Mouse (Mus musculus) limb, embryonic 15.5 days (tissue): Measurements from ENCODE around the gene 2610301B20Rik. TPM values are rescaled to one million over a fixed set of nuclear protein-coding genes. Genes with fewer than 3 reads are reported as not detected.
A peak's percentile ranks its signal among the peaks of the same experiment; 100 is the strongest.
"Not testable (repeated sequence)": the region's sequence is repeated elsewhere in the genome, so short reads cannot be mapped to it uniquely, and the experiment has no call there.

Source experiments
- ATAC-seq: fragments of 200-750 bp; cut with Nextera tagmentation; 2 replicates; pipeline ENCODE4 v1.8.0; 2017; ENCODE audit warnings: low read depth, moderate TSS enrichment; ENCODE audit not compliant: insufficient number of reproducible peaks, low FRiP score, low TSS enrichment
- H3K27ac ChIP-seq: fragments of 300-500 bp; sonication (generic); 2 replicates; pipeline ENCODE4 v1.5.1; 2015; ENCODE audit warnings: moderate library complexity, mild to moderate bottlenecking, inconsistent platforms
- H3K27me3 ChIP-seq: fragments of 300-500 bp; sonication (generic); 2 replicates; pipeline ENCODE4 v1.6.1; 2015; ENCODE audit warnings: inconsistent platforms
- H3K36me3 ChIP-seq: fragments of 300-500 bp; sonication (generic); 2 replicates; pipeline ENCODE4 v1.6.1; 2015; ENCODE audit warnings: inconsistent platforms
- H3K4me1 ChIP-seq: fragments of 300-500 bp; sonication (generic); 2 replicates; pipeline ENCODE4 v1.6.1; 2015; ENCODE audit warnings: inconsistent platforms
- H3K4me2 ChIP-seq: fragments of 300-500 bp; sonication (generic); 2 replicates; pipeline ENCODE4 v1.6.1; 2015; ENCODE audit warnings: mild to moderate bottlenecking, inconsistent platforms
- H3K4me3 ChIP-seq: fragments of 300-500 bp; sonication (generic); 2 replicates; pipeline ENCODE4 v1.5.1; 2015; ENCODE audit warnings: mild to moderate bottlenecking, inconsistent platforms
- H3K9ac ChIP-seq: fragments of 300-500 bp; sonication (generic); 2 replicates; pipeline ENCODE4 v1.6.1; 2015; ENCODE audit warnings: inconsistent platforms
- H3K9me3 ChIP-seq: fragments of 300-500 bp; sonication (generic); 2 replicates; pipeline ENCODE4 v1.6.1; 2016; ENCODE audit warnings: inconsistent platforms
- WGBS: fragments of 180-500 bp; shearing (Covaris S2); methylation state at CpG from one replicate; pipeline ENCODE4 v1.1.7; 2015; 5-methylcytosine and 5-hydroxymethylcytosine counted together
- polyA plus RNA-seq: library from polyadenylated mRNA; unstranded; fragments of >200 nt; fragmentation: Nextera tagmentation; extraction: Ambion mirVana; gene quantifications from 2 replicates; pipeline ENCODE4 v1.2.1, GENCODE M21; 2015

2610301B20Rik gene
- polyA plus RNA-seq, result 28.6 and 31.1 TPM in 2 replicates

DNA sequence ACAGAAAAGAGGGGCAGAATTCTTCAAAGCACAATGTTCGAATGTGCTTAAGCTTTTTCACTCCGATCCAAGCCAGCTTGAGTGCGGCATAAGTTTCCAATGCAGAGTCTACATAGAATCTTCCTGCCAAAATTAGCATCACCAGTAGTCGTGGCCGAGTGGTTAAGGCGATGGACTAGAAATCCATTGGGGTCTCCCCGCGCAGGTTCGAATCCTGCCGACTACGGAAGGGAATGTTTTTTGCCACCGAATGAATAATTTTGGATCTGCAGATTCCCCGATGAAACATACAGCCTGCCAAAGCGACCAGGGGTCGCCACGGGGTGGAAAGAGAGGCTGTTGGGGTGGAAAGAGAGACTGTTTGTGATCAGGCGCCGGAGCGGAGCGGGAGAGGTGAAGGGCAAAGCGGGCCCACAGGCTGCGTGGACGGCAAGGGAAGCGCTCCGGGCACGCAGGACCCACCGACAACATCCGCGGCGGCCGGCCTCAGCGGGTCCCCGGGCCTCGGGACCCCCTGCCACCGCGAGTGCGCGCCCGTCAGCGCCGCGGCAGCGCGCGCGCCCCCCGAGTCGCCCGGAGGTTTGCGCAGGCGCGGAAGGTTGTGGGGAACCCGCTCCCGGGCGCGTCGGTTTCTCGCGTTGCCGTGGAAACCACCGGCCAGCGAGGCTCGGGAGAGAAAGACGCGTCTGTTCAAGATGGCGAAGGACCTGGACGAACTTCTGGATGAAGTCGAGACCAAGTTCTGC, at the start of gene 2610301B20Rik:
Gene 2610301B20Rik, plus strand, starts transcription at position 579 of the 746 bp plus-strand sequence.
- Histone ChIP-seq H3K4me3 (peak within 1 kb of the TSS; percentile 88), H3K4me2 (peak within 1 kb of the TSS; percentile 73), H3K4me1 (peaks cover 9% of the 10 kb centered on the region; the same call in 1 of the 2 replicates), H3K9ac (peak within 1 kb of the TSS; percentile 93), H3K9me3 (no peaks in the 10 kb centered on the region), H3K27ac (peak within 1 kb of the TSS; percentile 99), H3K27me3 (no peaks in the 10 kb centered on the region), H3K36me3 (no peaks in the 10 kb centered on the region)
- under 1% methylated on average over 68 of the region's 68 CpGs for WGBS
- peak; percentile 84 for ATAC-seq

DNA sequence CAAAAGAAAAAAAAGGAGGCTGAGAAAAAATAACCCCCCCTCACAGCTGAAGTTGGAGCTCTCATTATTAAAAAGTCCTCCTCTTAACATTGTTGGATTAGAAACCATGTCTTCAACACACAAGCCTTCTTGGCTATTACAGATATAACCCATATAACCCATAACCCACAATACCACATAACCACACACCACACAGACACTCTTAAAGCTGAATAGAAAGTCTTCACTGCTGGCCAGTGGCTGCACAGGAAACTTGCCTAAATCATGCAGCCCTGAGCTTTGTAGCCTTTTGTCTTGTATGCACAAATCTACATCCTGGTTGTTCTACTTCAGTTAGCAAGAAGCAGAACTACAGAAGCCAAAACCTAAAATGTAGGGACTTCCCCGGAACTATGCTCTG, 41.0 kb upstream of the 2610301B20Rik start:
- no peaks in the 10 kb centered on the region for H3K9me3 ChIP-seq
- no peak for ATAC-seq
- no peaks in the 10 kb centered on the region for H3K4me1 ChIP-seq
- H3K27me3 ChIP-seq, result no peaks in the 10 kb centered on the region
- no peak overlapping the region for H3K27ac ChIP-seq
- WGBS, result 90% methylated on average over 1 of the region's 1 CpGs
- H3K4me3 ChIP-seq, result no peak overlapping the region
- no peak overlapping the region for H3K4me2 ChIP-seq
- H3K9ac ChIP-seq, result no peak overlapping the region
- H3K36me3 ChIP-seq, result no peaks in the 10 kb centered on the region

DNA sequence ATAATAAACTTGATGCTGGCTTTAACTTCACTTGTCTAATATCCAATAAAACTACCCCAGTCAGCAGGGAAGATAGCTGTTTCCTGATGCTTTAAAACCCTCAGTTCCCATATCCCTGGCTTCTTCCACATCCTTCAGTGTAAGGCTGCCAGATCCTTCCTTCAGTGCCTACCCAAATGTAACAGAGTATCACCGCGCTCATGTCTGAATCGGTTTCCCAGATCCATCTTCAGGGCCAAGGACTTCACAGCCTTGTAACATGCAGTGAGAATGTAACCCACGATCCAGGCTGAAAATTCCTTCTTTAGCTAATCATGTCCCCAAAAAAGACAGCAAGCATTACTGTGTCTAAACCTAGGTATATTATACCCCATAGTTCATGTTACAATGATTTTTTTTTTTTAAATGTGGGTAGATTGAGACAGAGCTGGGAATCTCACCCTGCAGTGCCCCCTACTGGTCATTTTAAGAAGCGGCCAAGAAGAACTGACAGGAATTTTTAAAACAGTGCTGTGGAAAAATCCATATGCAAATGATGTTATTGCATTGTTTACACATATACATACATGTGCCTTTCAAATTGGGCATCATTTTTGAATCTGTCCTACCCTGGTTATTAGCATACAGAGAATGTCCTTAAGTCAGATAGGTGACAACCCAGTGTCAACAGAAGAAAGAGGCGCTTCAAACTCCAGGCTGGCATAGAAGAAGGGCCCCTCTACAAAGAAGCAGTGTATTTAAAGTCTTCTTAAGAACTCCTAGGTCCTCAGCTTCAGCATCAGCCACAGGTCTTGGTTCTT, 38.8 kb upstream of the 2610301B20Rik start:
- Histone ChIP-seq H3K4me1 (no peaks in the 10 kb centered on the region), H3K36me3 (no peaks in the 10 kb centered on the region), H3K9me3 (no peaks in the 10 kb centered on the region), H3K9ac (no peak overlapping the region), H3K27me3 (no peaks in the 10 kb centered on the region), H3K4me3 (no peak overlapping the region), H3K4me2 (no peak overlapping the region), H3K27ac (no peak overlapping the region)
- WGBS, result 62% methylated on average over 6 of the region's 6 CpGs
- no peak for ATAC-seq

DNA sequence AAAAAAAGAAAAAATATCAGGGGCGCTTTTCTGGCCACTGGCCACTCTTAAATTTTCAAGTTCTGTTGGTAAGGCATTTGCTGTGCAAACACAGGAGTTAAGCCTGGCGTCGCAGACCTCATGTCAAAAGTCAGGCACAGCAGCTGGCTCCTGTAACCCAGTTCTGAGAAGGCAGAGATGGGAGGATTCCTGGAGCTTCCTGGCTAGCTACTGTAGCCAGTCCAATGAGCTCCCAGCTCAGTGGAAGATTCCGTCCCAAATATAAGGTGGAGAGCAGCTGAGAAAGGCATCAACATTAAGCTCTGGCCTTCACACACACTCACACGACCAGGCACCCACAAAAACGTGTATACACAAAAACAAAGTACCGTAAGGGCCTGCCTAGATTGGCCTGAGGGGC, 28.4 kb upstream of the 2610301B20Rik start:
- no peak overlapping the region for H3K4me2 ChIP-seq
- H3K9ac ChIP-seq, result no peak overlapping the region
- no peak for ATAC-seq
- WGBS, result 72% methylated on average over 7 of the region's 7 CpGs
- no peaks in the 10 kb centered on the region for H3K36me3 ChIP-seq
- H3K4me3 ChIP-seq, result no peak overlapping the region
- no peaks in the 10 kb centered on the region for H3K9me3 ChIP-seq
- H3K27me3 ChIP-seq, result no peaks in the 10 kb centered on the region
- 0 out of 2 replicates have a peak, but pooled peaks cover 2% of the 10 kb centered on the region for H3K4me1 ChIP-seq
- H3K27ac ChIP-seq, result no peak overlapping the region

DNA sequence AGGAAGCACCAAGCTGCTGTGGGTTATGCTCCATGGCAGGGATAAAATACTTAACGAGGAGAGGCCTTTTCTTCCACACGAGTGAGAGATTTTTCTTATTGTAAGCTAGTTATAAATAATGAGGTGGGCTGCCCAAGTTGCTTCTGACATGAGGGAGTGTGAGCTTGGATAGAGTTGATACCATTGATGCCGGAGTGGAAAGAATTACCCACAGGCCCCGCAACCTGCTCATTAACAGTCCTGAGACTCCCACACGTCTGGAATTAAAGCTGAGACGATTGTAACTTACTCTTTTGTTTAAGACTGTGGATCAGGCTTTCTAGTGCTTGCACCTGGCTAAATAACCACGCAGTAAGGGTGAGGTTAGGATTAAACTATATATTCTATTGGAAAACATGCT, 24.5 kb upstream of the 2610301B20Rik start:
- H3K27ac ChIP-seq, result no peak overlapping the region
- ATAC-seq, result no peak
- H3K9ac ChIP-seq, result no peak overlapping the region
- 0 out of 2 replicates have a peak, but pooled peaks cover 2% of the 10 kb centered on the region for H3K4me1 ChIP-seq
- no peak overlapping the region for H3K4me2 ChIP-seq
- 42% methylated on average over 7 of the region's 7 CpGs for WGBS
- H3K27me3 ChIP-seq, result no peaks in the 10 kb centered on the region
- no peak overlapping the region for H3K4me3 ChIP-seq
- H3K36me3 ChIP-seq, result no peaks in the 10 kb centered on the region
- H3K9me3 ChIP-seq, result no peaks in the 10 kb centered on the region

DNA sequence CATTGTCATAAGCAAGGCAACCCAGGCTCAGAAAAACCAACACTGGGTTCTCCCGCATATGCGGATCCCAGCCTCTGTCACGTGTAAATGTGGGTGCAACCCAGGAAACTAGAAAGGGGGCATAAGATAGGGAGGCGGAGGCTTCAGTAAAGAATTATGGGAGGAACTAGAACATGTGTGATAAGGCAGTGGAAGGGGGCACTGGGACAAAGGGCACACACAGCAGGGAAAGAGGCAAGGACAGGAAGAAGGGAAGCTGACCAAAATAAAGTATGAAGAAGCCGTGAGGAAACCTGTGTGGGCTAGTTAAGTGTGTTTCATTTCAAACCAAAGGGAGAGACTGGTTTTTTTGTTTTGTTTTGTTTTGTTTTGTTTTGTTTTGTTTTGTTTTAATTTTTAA, 23.3 kb upstream of the 2610301B20Rik start:
- no peak for ATAC-seq

DNA sequence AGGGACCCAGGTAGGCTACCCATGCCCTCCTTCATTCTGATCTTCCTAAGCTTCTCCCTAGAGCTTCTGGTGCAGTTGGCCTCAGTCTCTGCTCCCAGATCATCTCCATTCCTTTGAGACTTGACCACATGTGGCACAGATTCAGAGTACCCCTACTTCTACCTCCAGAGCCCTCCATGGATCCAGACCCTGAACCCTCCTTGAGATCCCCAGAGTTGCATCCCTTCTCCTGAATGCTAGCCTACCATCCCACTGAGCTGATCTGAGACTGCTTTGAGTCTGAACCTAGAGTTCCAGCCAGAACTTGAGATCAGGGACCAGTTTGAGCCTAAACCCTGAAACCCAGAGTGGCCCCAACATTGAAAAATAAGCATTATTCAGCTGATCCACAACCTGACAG, 15.1 kb upstream of the 2610301B20Rik start:
- H3K27ac ChIP-seq, result no peak overlapping the region
- H3K36me3 ChIP-seq, result no peaks in the 10 kb centered on the region
- no peak overlapping the region for H3K4me3 ChIP-seq
- no peak for ATAC-seq
- no peak overlapping the region for H3K9ac ChIP-seq
- no peaks in the 10 kb centered on the region for H3K9me3 ChIP-seq
- no peak overlapping the region for H3K4me2 ChIP-seq
- H3K4me1 ChIP-seq, result peaks cover 3% of the 10 kb centered on the region; the same call in 1 of the 2 replicates
- H3K27me3 ChIP-seq, result no peaks in the 10 kb centered on the region

More for the DNA sequence above, 23.3 kb upstream of the 2610301B20Rik start:
- H3K27ac ChIP-seq, result no peak overlapping the region
- H3K9ac ChIP-seq, result no peak overlapping the region
- no peaks in the 10 kb centered on the region for H3K36me3 ChIP-seq
- WGBS, result 86% methylated on average over 5 of the region's 5 CpGs
- H3K27me3 ChIP-seq, result no peaks in the 10 kb centered on the region
- H3K4me3 ChIP-seq, result no peak overlapping the region
- H3K4me1 ChIP-seq, result 0 out of 2 replicates have a peak, but pooled peaks cover 2% of the 10 kb centered on the region
- H3K4me2 ChIP-seq, result no peak overlapping the region
- H3K9me3 ChIP-seq, result no peaks in the 10 kb centered on the region

DNA sequence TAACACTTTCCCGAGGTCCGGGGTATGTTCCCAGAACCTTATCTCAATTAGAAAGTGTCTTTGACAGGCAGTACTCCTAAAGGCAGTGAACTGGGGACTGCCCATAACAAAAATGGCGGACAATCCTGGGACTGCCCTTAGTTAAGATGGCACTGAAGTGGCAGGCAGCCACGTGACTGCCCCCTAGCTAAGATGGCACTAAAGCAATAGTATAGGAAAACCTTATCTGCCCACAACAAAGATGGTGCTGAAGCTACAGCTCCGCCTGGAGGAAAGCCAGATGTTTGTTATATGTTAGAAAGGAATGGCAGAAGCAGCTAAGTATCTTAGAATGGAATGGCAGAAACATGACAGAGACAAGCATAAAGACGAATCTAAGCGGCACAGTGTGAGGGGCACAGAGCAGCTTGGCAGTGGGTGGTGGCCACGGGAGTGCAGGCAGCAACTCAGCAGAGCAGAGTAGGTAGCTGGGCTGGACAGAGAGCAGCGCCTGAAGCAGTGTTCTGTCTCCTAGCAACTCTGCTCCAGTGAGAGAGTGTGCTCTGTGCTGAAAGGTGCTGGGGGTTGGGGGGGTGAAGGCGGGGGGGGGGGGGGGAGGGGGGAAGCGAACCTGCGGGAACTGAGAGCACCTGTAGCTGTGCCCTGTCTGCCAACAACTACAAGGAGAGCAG, 14.3 kb upstream of the 2610301B20Rik start:
- Histone ChIP-seq H3K4me1 (peaks cover 3% of the 10 kb centered on the region; the same call in 1 of the 2 replicates), H3K4me2 (no peak overlapping the region), H3K27me3 (no peaks in the 10 kb centered on the region), H3K36me3 (no peaks in the 10 kb centered on the region), H3K27ac (no peak overlapping the region), H3K9ac (no peak overlapping the region), H3K4me3 (no peak overlapping the region), H3K9me3 (no peaks in the 10 kb centered on the region)
- ATAC-seq, result no peak
- WGBS, result 42% methylated on average over 11 of the region's 12 CpGs

DNA sequence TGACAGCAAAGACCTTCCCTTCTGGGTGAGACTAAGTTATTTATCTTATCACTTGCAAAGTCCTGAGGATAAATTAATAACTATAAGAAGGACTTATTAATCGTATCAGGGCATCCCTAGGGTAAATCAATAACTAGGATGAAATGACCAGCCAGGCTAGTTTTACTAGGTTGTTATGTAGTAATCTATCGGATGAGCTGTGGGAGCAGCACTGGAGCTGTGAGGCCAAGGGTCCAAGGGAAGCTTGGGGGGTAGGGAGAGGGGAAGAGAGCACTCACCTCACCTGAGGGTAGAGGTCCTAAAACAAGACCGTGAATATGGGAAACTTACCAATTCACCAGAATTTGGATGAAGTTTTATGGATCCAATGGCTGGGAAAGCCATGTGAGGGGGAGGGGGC, 13.5 kb upstream of the 2610301B20Rik start:
- Histone ChIP-seq H3K27ac (no peak overlapping the region), H3K27me3 (no peaks in the 10 kb centered on the region), H3K9ac (no peak overlapping the region), H3K4me3 (no peak overlapping the region), H3K4me2 (no peak overlapping the region), H3K4me1 (peaks cover 3% of the 10 kb centered on the region; the same call in 1 of the 2 replicates), H3K36me3 (no peaks in the 10 kb centered on the region), H3K9me3 (no peaks in the 10 kb centered on the region)
- WGBS, result 69% methylated on average over 3 of the region's 3 CpGs
- ATAC-seq, result no peak

DNA sequence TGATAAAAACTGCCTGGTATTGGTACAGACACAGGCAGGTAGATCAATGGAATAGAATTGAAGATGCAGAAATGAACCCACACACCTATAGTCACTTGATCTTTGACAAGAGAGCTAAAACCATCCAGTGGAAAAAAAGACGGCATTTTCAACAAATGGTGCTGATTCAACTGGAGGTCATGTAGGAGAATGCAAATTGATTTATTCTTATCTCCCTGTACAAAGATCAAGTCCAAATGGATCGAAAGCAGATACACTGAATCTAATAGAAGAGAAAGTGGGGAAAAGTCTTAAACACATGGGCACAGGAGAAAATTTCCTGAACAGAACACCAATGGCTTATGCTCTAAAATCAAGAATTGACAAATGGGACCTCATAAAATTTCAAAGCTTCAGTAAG, 11.4 kb upstream of the 2610301B20Rik start:
- not testable (repeated sequence) for H3K4me2 ChIP-seq, H3K27me3 ChIP-seq, H3K36me3 ChIP-seq, H3K9me3 ChIP-seq, H3K4me3 ChIP-seq, ATAC-seq, H3K4me1 ChIP-seq, H3K9ac ChIP-seq, H3K27ac ChIP-seq
- WGBS, result 93% methylated on average over 2 of the region's 2 CpGs

DNA sequence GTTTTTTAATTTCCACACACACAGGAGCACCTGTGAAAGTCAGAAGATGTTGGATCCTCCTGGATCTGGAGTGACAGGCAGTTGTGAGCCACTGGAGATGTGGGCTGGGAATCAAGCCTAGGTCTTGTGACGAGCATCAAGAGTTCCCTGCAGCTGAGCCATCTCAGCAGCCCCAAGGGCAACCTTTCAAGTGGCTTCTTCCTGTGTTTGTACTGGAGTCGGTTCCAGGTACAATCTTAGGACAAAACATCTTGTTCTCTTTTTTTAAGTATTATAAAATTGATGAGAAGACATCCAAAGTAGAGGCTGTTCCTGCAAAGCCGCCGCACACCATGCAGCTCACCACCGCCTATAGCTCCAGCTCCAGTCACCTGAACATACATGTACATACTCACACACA, 2.1 kb upstream of the 2610301B20Rik start:
- Histone ChIP-seq H3K4me2 (no peak overlapping the region), H3K9ac (no peak overlapping the region), H3K9me3 (no peaks in the 10 kb centered on the region), H3K4me3 (no peak overlapping the region), H3K36me3 (no peaks in the 10 kb centered on the region), H3K27me3 (no peaks in the 10 kb centered on the region), H3K4me1 (peaks cover 9% of the 10 kb centered on the region; the same call in 1 of the 2 replicates), H3K27ac (no peak overlapping the region)
- WGBS, result 81% methylated on average over 5 of the region's 5 CpGs
- ATAC-seq, result no peak
